Mouse (Mus musculus) heart, postnatal 0 days (tissue): ENCODE measurements around the gene Pde2a.

Experiments
- CTCF ChIP-seq: IDR thresholded peaks from 2 replicates; pipeline ENCODE4 v1.5.1; 2016; ENCODE audit warnings: antibody characterized with exemption, control low read depth, low read depth
- EP300 ChIP-seq: IDR thresholded peaks from 2 replicates; pipeline ENCODE4 v1.6.1; 2016; ENCODE audit warnings: antibody characterized with exemption, low read depth

GRCm38 (mm10) chr7:101539774-101540173 lies 118.3 kb downstream of the Pde2a start:
- TF ChIP-seq CTCF (no peak), EP300 (no peak)
